Mouse (Mus musculus): ENCODE measurements around the gene Trpv5. TPM values are rescaled to one million over a fixed set of nuclear protein-coding genes. Genes with fewer than 3 reads are reported as not detected.

The Trpv5 gene
- polyA plus RNA-seq, 1 experiment from 2014 or later = not detected

GRCm38 (mm10) chr6:41635211-41635610 lies 45.4 kb downstream of the Trpv5 start:
- ATAC-seq = no peak
- Histone ChIP-seq H3K4me3 (ENCODE audit: low read length) (no peak overlapping the region), H3K36me3 (ENCODE audit: control insufficient read depth, insufficient read depth, low read length) (no peaks in the 10 kb centered on the region), H3K27me3 (replicated peaks; ENCODE audit: control insufficient read depth, insufficient read depth, low read length) (no peaks in the 10 kb centered on the region), H3K27ac (ENCODE audit: low read depth, low read length) (no peak overlapping the region), H3K9ac (ENCODE audit: low read depth, low read length) (no peak overlapping the region), H3K4me2 (ENCODE audit: low read length) (no peak overlapping the region), H3K9me3 (ENCODE audit: control insufficient read depth, low read length) (no peaks in the 10 kb centered on the region), H3K4me1 (ENCODE audit: control insufficient read depth, insufficient read depth, low read depth, low read length) (no peaks in the 10 kb centered on the region)
- 32% methylated on average over 1 of the region's 1 CpGs for WGBS

- no peaks in the 10 kb centered on the region for H3K27me3 ChIP-seq (replicated peaks; ENCODE audit: control insufficient read depth, insufficient read depth, low read length)
- H3K4me3 ChIP-seq (ENCODE audit: low read length) = no peak overlapping the region
- H3K27ac ChIP-seq (ENCODE audit: low read depth, low read length) = no peak overlapping the region
- ATAC-seq = no peak
- no peak overlapping the region for H3K9ac ChIP-seq (ENCODE audit: low read depth, low read length)
- no peak overlapping the region for H3K4me2 ChIP-seq (ENCODE audit: low read length)
- WGBS = 86% methylated on average over 4 of the region's 4 CpGs
- H3K36me3 ChIP-seq (ENCODE audit: control insufficient read depth, insufficient read depth, low read length) = no peaks in the 10 kb centered on the region
- no peaks in the 10 kb centered on the region for H3K4me1 ChIP-seq (ENCODE audit: control insufficient read depth, insufficient read depth, low read depth, low read length)
- no peaks in the 10 kb centered on the region for H3K9me3 ChIP-seq (ENCODE audit: control insufficient read depth, low read length)
Measured at GRCm38 (mm10) chr6:41631549-41631948, 49.0 kb downstream of the Trpv5 start.

- Histone ChIP-seq H3K9me3 (ENCODE audit: control insufficient read depth, low read length) (no peaks in the 10 kb centered on the region), H3K27ac (ENCODE audit: low read depth, low read length) (no peak overlapping the region), H3K27me3 (replicated peaks; ENCODE audit: control insufficient read depth, insufficient read depth, low read length) (no peaks in the 10 kb centered on the region), H3K4me2 (ENCODE audit: low read length) (no peak overlapping the region), H3K9ac (ENCODE audit: low read depth, low read length) (no peak overlapping the region), H3K4me1 (ENCODE audit: control insufficient read depth, insufficient read depth, low read depth, low read length) (no peaks in the 10 kb centered on the region), H3K36me3 (ENCODE audit: control insufficient read depth, insufficient read depth, low read length) (no peaks in the 10 kb centered on the region), H3K4me3 (ENCODE audit: low read length) (no peak overlapping the region)
- ATAC-seq = no peak
- whole genome bisulfite sequencing = 79% methylated on average over 2 of the region's 2 CpGs
Measured at GRCm38 (mm10) chr6:41630791-41631190, 49.8 kb downstream of the Trpv5 start.

GRCm38 (mm10) chr6:41628180-41628579 lies 52.4 kb downstream of the Trpv5 start:
- H3K4me2 ChIP-seq (ENCODE audit: low read length) = no peak overlapping the region
- no peaks in the 10 kb centered on the region for H3K27me3 ChIP-seq (replicated peaks; ENCODE audit: control insufficient read depth, insufficient read depth, low read length)
- no peaks in the 10 kb centered on the region for H3K4me1 ChIP-seq (ENCODE audit: control insufficient read depth, insufficient read depth, low read depth, low read length)
- no peak overlapping the region for H3K9ac ChIP-seq (ENCODE audit: low read depth, low read length)
- WGBS = 84% methylated on average over 1 of the region's 1 CpGs
- no peak overlapping the region for H3K27ac ChIP-seq (ENCODE audit: low read depth, low read length)
- H3K9me3 ChIP-seq (ENCODE audit: control insufficient read depth, low read length) = no peaks in the 10 kb centered on the region
- no peak for ATAC-seq
- H3K4me3 ChIP-seq (ENCODE audit: low read length) = no peak overlapping the region
- H3K36me3 ChIP-seq (ENCODE audit: control insufficient read depth, insufficient read depth, low read length) = no peaks in the 10 kb centered on the region

- Histone ChIP-seq H3K4me1 (ENCODE audit: control insufficient read depth, insufficient read depth, low read depth, low read length) (no peaks in the 10 kb centered on the region), H3K4me3 (ENCODE audit: low read length) (no peak overlapping the region), H3K27me3 (replicated peaks; ENCODE audit: control insufficient read depth, insufficient read depth, low read length) (no peaks in the 10 kb centered on the region), H3K9ac (ENCODE audit: low read depth, low read length) (no peak overlapping the region), H3K27ac (ENCODE audit: low read depth, low read length) (no peak overlapping the region), H3K36me3 (ENCODE audit: control insufficient read depth, insufficient read depth, low read length) (0 out of 2 replicates have a peak, but pooled peaks cover 10% of the 10 kb centered on the region), H3K4me2 (ENCODE audit: low read length) (no peak overlapping the region), H3K9me3 (ENCODE audit: control insufficient read depth, low read length) (no peaks in the 10 kb centered on the region)
- WGBS = 54% methylated on average over 9 of the region's 9 CpGs
- peak; percentile 46; the same call in 1 of the 2 replicates for ATAC-seq
Measured at GRCm38 (mm10) chr6:41622661-41623060, 57.9 kb downstream of the Trpv5 start.

GRCm38 (mm10) chr6:41621241-41621990 lies 59.2 kb downstream of the Trpv5 start:
- ATAC-seq = no peak
- Histone ChIP-seq H3K4me1 (ENCODE audit: control insufficient read depth, insufficient read depth, low read depth, low read length) (no peaks in the 10 kb centered on the region), H3K4me3 (ENCODE audit: low read length) (no peak overlapping the region), H3K27me3 (replicated peaks; ENCODE audit: control insufficient read depth, insufficient read depth, low read length) (no peaks in the 10 kb centered on the region), H3K4me2 (ENCODE audit: low read length) (no peak overlapping the region), H3K9me3 (ENCODE audit: control insufficient read depth, low read length) (no peaks in the 10 kb centered on the region), H3K27ac (ENCODE audit: low read depth, low read length) (no peak overlapping the region), H3K36me3 (ENCODE audit: control insufficient read depth, insufficient read depth, low read length) (peaks cover 10% of the 10 kb centered on the region; the same call in 1 of the 2 replicates), H3K9ac (ENCODE audit: low read depth, low read length) (no peak overlapping the region)
- 94% methylated on average over 12 of the region's 12 CpGs for WGBS

GRCm38 (mm10) chr6:41620173-41620798 lies 60.3 kb downstream of the Trpv5 start:
- 90% methylated on average over 9 of the region's 9 CpGs for WGBS
- Histone ChIP-seq H3K4me1 (ENCODE audit: control insufficient read depth, insufficient read depth, low read depth, low read length) (no peaks in the 10 kb centered on the region), H3K27ac (ENCODE audit: low read depth, low read length) (no peak overlapping the region), H3K36me3 (ENCODE audit: control insufficient read depth, insufficient read depth, low read length) (peaks cover 12% of the 10 kb centered on the region; the same call in 1 of the 2 replicates), H3K9ac (ENCODE audit: low read depth, low read length) (no peak overlapping the region), H3K4me2 (ENCODE audit: low read length) (no peak overlapping the region), H3K27me3 (replicated peaks; ENCODE audit: control insufficient read depth, insufficient read depth, low read length) (no peaks in the 10 kb centered on the region), H3K4me3 (ENCODE audit: low read length) (no peak overlapping the region), H3K9me3 (ENCODE audit: control insufficient read depth, low read length) (no peaks in the 10 kb centered on the region)
- ATAC-seq = no peak

GRCm38 (mm10) chr6:41607637-41608036 lies 72.9 kb downstream of the Trpv5 start:
- 64% methylated on average over 5 of the region's 5 CpGs for WGBS
- Histone ChIP-seq H3K36me3 (ENCODE audit: control insufficient read depth, insufficient read depth, low read length) (no peaks in the 10 kb centered on the region), H3K4me3 (ENCODE audit: low read length) (no peak overlapping the region), H3K27me3 (replicated peaks; ENCODE audit: control insufficient read depth, insufficient read depth, low read length) (no peaks in the 10 kb centered on the region), H3K27ac (ENCODE audit: low read depth, low read length) (no peak overlapping the region), H3K4me2 (ENCODE audit: low read length) (peak overlapping the region; percentile 78), H3K4me1 (ENCODE audit: control insufficient read depth, insufficient read depth, low read depth, low read length) (peaks cover 17% of the 10 kb centered on the region), H3K9ac (ENCODE audit: low read depth, low read length) (no peak overlapping the region), H3K9me3 (ENCODE audit: control insufficient read depth, low read length) (no peaks in the 10 kb centered on the region)
- no peak for ATAC-seq

GRCm38 (mm10) chr6:41606214-41606613 lies 74.4 kb downstream of the Trpv5 start:
- ATAC-seq = peak; percentile 16
- H3K27me3 ChIP-seq (replicated peaks; ENCODE audit: control insufficient read depth, insufficient read depth, low read length) = no peaks in the 10 kb centered on the region
- 0% methylated on average over 4 of the region's 4 CpGs for WGBS
- H3K4me1 ChIP-seq (ENCODE audit: control insufficient read depth, insufficient read depth, low read depth, low read length) = peaks cover 17% of the 10 kb centered on the region
- no peaks in the 10 kb centered on the region for H3K9me3 ChIP-seq (ENCODE audit: control insufficient read depth, low read length)
- peak overlapping the region; percentile 68 for H3K4me3 ChIP-seq (ENCODE audit: low read length)
- peak overlapping the region; percentile 78 for H3K4me2 ChIP-seq (ENCODE audit: low read length)
- no peak overlapping the region; the same call in 1 of the 2 replicates for H3K27ac ChIP-seq (ENCODE audit: low read depth, low read length)
- H3K36me3 ChIP-seq (ENCODE audit: control insufficient read depth, insufficient read depth, low read length) = no peaks in the 10 kb centered on the region
- peak overlapping the region; percentile 83 for H3K9ac ChIP-seq (ENCODE audit: low read depth, low read length)

Data from hindbrain, embryonic 16.5 days (tissue).